Mouse (Mus musculus): Measurements from ENCODE around the gene Gfy. TPM values are rescaled to one million over a fixed set of nuclear protein-coding genes. Genes with fewer than 3 reads are reported as not detected.

Gfy gene
- total RNA-seq, 2 experiments from 2014 or later: 0.17 TPM; not detected in 1

DNA sequence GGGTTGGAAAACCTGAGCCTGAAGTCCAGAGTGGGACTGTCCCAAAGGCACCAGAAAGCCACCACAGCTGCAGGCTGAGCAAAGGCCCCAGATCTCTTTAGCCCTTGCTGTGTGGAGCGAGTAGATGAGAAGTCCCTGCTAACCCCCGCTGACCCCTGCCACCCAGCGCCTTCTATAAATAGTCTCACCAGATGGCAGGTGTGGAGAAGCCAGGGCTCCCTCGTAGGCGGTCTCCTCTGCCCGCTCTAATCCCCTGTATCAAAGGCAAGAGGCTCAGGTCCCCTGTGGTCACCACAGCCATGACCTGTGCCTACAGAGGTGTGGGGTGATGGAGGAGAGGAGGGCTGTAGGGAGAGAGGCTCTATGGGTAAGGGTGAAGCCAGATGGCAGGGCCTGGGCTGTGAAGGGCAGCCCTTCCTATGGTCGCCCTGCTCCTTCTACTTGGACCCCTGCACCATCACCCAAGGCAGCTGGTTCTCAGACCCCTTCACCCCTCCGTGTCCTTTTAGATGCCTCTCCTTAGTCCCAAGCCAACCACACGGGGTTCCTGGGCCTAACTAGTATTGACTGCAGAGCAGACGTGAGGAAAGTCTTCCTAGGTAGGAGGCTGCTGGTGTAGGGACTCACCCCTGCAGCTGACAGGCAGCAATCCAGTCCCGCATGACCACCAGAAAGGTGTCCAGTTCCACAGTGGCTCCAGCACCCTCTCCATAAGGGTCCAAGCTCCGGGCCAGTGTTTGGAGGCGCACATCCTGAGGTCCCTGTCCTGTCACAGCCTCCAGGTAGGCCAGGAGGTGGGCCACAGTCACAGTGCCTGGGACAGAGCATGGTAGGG, 16.2 kb upstream of the Gfy start:
- no peak for DNase-seq (ENCODE audit: extremely low spot score in 1 of 2, low spot score in 2 of 2)

DNA sequence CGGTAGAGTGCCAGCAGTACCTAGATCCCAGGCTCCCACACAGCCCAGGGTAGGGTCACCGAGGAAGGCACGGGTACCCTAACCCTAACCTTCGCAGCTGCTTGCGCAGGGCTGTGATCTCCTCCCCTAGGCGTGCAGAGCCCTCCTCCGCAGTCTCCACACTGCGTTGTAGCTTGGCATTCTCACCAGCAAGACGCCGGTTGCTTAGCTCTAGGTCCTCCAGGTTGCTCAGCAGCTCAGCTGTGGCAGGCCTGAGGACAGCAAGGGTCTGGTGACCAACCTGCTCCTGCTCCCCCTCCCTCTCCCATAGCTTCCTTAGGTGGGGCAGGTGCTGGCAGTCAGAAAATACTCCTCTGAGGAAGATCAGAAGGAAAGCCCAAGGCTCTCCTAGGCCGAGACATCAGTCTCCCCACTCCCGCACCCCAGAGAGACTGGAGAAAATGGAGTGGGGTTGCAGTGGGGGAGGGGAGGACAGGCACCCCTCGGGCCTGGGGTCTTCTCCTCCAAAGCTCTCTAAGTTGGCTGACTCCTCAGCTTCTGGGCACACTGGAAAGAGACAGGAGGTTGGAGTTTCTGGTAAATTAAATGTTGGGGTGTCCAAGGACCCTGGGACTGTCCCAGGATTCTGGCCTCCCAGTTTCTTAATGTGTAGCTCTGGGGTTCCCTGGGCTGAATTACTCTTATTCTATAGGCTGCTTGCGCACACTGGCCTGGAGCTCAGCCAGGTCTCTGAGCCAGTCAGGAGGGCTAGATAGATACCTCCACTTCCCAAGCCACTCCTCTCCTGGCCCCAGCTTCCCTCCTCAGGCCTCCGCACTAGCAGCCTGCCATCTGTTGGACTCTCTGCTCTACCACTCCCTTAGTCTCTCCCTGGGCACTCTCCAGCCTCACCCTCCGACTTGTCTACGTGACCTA, 14.8 kb upstream of the Gfy start:
- no peak for DNase-seq (ENCODE audit: extremely low spot score in 1 of 2, low spot score in 2 of 2)

More for the DNA sequence above, 16.2 kb upstream of the Gfy start:
- intact Hi-C loops (cut with DNase I): loop anchor here (5.0 kb wide), 2 partner anchors 33 to 113 kb away; partner anchors contain the start of gene Slc17a7

DNA sequence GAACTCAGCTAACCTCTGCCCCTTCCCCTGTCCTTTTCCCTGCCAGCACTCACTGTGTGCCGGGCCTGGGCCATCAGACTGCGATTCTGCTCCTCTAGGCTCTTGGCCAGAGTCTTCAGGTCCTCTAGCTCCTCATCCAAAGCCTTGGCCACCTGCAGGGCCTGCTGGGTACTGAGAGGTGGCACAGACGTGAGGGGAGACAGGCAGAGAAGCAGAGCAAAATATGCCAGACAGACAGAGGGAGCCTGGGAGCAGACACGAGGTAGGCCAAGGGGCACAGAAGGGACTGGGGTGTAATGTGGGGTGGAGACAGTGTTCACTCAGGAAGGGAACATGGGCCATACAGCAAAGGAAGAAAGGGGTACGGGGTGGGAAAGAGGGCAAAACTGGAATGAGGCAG, 14.0 kb upstream of the Gfy start:
- intact Hi-C loops (cut with DNase I): no loop called here
- DNase-seq (ENCODE audit: extremely low spot score in 1 of 2, low spot score in 2 of 2): no peak

More for the DNA sequence above, 14.8 kb upstream of the Gfy start:
- intact Hi-C loops (cut with DNase I): no loop called here

DNA sequence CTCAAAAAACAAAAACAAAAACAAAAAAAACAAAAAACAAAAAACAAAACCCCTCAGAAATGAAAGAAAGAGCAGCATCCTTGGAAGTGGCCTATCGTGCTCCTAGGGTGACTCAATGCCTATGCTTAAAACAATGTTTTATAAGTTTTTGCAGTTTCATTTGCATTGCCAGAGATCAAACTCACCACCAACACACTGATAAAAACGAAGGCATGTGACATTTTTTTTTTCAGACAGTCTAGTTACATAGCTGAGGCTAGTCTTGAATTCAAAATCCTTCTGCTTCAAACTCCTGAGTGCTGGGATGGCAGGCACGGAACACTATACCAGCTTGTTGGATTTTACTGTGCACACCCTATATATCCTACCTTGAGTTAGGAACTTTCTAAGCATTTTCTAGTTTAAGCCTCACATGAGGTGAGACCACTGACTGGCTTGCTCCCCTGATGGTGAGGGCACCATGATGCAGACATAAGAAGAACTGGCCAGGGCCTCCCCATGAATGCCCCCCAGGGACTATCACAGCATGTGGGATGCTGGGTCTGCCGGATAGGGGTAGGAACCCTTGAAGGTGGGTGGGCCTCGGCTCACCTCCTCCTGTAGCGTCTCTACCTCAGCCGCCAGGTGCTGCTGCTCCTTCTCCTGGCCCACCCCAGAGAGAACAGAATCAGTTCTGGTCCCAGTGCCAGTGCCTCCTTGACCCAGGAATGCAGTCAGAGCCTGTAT, 13.4 kb upstream of the Gfy start:
- intact Hi-C loops (cut with DNase I): no loop called here
- DNase-seq (ENCODE audit: extremely low spot score in 1 of 2, low spot score in 2 of 2): no peak

DNA sequence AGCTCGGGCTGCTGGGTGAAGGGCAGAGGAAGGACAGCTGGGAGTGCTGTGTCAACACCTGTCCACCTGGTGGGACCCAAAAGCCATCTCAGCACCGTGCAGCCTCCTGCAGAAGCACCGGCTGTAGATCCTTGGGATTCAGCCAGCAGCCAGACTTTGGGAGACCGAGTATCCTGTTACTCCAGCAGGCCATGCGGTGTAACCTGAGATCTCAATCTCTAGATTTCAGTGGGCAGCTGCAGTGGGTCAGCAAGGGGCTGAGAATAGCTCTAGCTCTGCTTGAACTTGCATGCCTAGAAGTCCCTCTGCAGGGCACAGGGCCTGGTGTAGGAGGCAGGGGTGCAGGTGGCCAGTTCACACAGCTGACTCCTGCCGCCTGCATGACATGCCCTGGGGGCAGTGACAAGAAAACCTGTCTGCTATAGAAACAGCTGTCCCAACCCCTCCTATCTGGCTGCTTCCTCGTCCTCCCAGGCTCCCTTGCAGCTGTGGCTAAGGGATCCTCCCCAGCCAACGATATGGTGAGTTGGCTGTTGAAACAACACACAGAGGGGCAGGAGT, 12.5 kb upstream of the Gfy start:
- intact Hi-C loops (cut with DNase I): no loop called here
- no peak for DNase-seq (ENCODE audit: extremely low spot score in 1 of 2, low spot score in 2 of 2)

DNA sequence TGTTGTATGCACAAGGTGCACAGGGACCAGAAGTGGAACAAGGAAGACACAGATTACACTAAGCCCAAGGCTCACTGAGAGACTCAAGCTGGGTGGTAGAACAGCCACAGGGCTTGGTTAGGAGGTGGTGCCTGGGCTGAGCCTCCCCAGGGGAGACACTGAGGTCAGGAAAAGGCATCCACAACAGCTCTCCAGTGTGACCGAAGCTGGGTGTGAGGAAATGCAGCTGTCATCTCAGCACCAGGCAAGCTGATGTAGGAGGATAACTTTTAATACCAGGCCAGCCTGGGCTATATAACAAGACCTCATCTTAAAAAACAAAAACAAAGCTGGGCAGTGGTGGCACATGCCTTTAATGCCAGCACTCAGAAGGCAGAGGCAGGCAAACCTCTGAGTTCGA, 11.8 kb upstream of the Gfy start:
- intact Hi-C loops (cut with DNase I): no loop called here
- DNase-seq (ENCODE audit: extremely low spot score in 1 of 2, low spot score in 2 of 2): no peak

DNA sequence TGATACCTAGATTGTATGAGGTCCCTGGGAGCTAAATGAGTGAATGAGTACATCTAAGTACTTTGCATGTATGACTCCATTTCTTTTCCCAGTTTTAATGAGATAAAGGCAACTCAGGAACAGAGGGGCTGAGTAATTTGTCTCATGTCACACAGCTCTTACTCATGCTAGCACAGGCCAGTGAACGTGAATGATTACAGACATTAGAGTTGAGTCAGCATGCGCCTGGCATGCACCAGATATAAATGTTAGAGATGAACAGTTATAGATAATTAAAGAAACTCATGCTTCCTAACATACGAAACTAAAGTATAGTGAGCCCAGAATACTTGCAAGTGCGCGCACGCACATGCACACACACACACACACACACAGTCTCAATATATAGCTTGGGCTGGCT, 10.8 kb upstream of the Gfy start:
- intact Hi-C loops (cut with DNase I): no loop called here
- DNase-seq (ENCODE audit: extremely low spot score in 1 of 2, low spot score in 2 of 2): no peak

DNA sequence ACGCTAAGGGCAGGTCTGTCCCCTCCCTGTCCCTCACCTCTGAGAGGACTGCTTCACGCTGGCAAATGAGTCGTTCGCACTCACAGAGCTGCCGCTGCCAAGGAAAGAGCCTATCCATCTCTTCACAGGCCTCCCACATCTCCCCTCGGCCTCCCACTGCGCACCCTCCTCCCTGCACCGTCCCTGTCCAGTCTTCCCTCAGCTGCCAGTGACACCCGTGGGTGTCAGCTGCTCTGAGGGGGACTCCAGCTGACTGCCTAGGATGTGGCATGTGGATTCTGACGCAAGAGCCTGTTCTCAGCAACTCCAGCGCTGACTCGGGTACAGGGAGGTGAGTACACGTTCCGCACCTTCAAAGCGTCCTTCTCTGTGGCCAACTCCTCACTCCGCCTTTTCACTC, 10.2 kb upstream of the Gfy start:
- intact Hi-C loops (cut with DNase I): no loop called here
- DNase-seq (ENCODE audit: extremely low spot score in 1 of 2, low spot score in 2 of 2): no peak

DNA sequence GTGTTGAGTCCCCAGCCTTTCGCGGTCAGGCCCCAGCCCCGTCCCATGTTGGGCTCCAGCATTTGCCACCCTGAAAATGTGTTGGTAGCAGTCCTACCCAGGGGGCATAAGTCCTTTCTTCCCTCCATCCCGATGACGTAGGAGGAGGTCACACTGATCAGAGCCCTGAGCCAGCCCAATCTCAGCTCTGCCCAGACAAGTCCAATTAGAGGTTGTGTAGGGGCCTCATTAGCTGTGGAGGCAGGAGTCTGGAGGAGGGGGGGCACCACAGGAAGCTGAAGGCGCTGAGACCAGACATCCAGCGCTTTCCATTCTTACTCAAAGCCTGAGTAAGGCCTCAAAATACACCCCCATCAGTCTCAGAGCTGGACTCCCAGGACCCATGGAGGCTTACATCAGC, 6.6 kb upstream of the Gfy start:
- intact Hi-C loops (cut with DNase I): no loop called here
- no peak for DNase-seq (ENCODE audit: extremely low spot score in 1 of 2, low spot score in 2 of 2)

DNA sequence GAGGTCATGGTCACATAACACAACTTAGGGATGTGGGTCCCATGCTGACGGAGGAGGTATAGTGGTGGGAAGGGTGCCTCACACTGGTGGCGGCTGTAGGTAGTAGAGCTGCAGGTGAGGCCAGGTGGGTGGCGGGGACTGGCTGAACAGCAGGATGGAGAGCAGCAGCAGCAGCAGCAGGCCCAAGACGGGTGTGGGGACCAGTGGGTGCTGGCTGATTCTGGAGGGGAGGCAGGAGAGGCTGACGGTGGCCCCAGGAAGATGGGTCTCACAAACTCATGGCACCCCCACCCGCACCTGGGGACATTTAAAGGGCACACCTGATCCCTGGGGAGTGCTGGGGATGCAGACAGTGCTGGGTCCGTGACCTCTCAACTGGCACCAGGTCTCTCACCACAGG, 4.3 kb upstream of the Gfy start:
- DNase-seq (ENCODE audit: extremely low spot score in 1 of 2, low spot score in 2 of 2): no peak
- intact Hi-C loops (cut with DNase I): no loop called here

DNA sequence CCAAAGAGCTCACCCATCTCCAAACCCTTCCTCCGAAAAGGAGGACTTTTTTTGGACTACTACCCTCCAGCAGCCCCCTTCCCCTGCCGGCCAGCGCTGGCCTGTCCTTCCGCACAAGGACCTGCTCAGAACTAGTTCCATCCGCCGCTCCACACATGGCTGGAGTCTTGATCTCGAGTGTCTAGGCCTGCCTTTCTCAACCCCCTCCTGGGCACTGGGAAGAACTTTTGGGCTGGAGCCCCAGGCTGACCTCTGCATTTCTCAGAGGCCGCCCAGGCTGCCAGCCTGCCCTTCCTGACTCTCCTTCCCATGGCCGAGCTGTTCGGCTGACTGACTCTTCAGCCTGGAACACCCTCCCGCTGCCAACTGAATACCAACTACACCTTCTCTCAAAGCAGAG, 3.2 kb upstream of the Gfy start:
- intact Hi-C loops (cut with DNase I): no loop called here
- no peak for DNase-seq (ENCODE audit: extremely low spot score in 1 of 2, low spot score in 2 of 2)

DNA sequence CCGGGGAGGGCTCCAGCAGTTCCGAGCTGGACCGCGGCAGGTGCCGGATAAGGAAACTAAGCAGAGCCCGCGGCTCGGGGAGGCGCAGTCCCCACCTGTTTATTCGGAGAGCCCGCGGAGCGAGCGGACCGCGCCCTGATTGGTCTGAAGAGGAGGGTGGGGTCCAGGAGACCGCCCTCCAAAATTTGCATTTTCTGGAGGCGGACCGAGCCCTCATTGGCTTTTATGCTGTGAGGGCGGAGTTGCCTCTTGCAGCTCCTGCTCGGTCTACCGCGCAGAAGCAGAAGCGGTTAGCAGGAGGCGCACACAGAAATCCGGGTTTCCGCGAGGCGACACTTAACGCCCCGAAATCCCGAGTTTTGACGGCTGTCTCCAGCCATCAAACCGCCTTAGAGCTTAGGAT, 2.8 kb upstream of the Gfy start:
- DNase-seq (ENCODE audit: extremely low spot score in 1 of 2, low spot score in 2 of 2): peak; percentile 80 to 90
- intact Hi-C loops (cut with DNase I): no loop called here

DNA sequence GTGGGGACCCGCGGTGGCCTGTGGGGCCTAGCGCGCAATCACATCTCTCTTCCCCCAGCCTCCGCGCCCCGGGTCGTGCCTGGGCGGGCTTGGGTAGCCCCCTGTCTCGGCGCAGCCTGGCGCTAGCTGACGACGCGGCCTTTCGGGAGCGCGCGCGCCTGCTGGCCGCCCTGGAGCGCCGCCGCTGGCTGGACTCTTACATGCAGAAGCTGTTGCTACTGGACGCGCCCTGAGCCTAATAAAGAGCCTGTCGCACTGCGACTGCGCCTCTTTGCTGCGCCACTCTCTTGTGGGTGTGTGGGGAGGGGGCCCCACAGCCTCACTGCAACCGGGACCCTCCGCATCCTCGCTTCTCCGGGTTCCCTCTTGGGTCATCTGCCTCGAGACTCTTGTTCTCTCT, 2.2 kb upstream of the Gfy start:
- intact Hi-C loops (cut with DNase I): no loop called here
- peak in 1 of 2 experiments; percentile 60 for DNase-seq (ENCODE audit: extremely low spot score in 1 of 2, low spot score in 2 of 2)

DNA sequence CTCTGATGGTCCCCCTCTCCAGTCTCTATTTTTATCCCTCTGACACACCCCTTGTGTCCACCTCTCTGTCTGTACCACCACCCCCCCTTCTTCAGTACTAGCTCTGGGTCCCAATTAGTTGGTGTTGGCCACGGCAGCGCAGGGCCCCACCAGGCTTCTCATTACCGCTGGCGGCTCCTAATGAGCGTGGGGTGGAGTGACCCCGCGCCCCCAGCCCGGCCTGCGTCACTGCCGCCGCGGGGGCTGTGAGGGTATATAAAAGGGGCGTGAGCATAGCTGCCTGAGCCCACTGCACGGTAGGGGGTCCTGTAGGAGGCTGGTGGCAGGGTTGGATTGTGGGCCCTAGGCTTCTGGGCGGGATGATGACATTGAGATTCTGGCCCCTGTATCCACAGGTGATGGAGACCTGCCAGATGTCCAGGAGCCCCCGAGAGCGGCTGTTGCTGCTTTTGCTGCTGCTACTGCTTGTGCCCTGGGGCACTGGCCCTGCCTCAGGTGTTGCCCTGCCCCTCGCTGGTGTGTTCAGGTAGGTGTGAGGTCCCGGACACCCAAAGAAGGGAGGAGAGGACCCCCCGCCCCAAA, 1.6 kb upstream of the Gfy start, which contains the start of gene Pth2:
Gene Pth2 (plus strand): TSS at position 100 of the 582 bp plus-strand sequence.
- intact Hi-C loops (cut with DNase I): no loop called here
- no peak for DNase-seq (ENCODE audit: extremely low spot score in 1 of 2, low spot score in 2 of 2)

DNA sequence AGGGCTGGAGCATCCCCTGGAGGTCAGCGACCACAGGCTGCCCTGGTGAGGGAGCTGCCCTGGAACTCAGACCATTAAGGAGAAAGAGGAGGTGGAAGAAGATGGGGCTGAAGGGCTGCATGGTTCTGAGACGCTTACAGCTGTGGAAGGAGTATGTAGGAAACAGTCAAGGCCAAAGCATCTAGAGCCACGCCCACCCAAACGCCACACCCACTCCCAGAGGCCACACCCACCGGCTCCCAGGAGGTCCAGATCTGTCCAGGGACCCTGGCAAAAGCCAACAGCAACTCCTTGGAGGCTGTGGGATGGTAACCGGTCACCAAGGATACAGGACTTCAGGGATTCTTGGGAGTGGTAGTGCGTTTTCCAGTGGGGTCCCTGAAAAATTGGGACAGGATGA, 819 bp downstream of the Gfy start:
- intact Hi-C loops (cut with DNase I): no loop called here
- no peak for DNase-seq (ENCODE audit: extremely low spot score in 1 of 2, low spot score in 2 of 2)

DNA sequence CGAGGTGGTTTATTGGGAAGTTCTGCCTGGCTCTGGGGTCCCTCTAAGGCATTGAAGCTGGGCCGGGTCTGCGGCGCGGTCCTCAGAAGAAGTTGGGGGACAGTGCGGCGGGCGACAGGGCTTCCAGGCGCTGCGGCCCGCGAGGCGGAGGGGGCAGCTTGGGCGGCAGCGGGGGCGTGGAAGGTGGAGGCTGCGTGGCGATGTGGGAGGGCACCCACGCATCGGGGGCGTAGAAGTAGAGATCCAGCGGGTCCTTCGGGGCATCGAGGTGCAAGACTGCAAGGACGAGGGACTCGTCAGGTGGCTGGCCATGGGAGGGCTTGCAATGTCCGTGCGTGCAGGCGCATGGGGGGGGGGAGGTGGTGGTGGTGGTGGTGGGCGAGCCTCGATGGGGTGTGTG, 3.0 kb downstream of the Gfy start:
- peak in 1 of 2 experiments; percentile 57 for DNase-seq (ENCODE audit: extremely low spot score in 1 of 2, low spot score in 2 of 2)
- intact Hi-C loops (cut with DNase I): no loop called here

DNA sequence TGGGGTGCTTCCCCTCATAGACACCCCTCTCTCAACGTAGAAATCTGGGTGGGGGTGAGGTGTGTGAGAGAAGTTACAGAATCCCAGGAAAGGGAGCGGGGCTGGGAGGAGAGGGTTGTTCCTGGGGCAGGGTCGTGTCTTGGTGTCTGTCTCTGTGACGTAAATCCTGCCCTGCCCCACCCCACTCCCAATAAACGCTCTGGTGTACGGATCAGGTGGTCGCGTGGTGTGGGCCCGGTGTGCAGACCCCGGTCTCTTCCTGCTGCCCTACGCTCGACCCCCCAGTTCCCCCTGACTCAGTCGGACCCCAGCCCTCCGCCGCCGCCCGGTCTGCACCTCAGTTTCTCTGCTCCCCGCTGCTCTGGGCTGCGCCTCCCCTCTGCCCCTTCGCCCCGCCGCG, 3.4 kb downstream of the Gfy start:
- no peak for DNase-seq (ENCODE audit: extremely low spot score in 1 of 2, low spot score in 2 of 2)

DNA sequence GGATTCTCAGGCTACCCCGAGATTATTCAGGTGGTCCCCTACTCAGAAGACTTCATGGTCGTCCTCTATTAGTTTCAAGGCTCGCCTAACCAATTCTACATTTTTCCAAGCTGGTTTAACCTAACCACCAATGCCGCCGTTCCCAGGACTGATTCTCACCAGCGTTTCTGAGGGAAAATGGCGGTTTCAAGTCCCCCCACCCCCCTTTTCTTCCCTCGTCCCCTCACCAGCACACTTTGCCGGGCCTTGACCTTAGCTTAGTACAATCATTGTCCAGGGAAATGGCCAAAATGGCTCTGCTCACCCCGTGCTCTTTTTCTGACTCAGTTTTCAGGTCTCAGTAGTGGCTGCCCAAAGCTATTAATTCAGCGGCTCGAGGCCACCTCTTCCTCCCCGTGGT, 4.0 kb downstream of the Gfy start:
- intact Hi-C loops (cut with DNase I): no loop called here
- no peak for DNase-seq (ENCODE audit: extremely low spot score in 1 of 2, low spot score in 2 of 2)

More for the DNA sequence above, 3.4 kb downstream of the Gfy start:
- intact Hi-C loops (cut with DNase I): no loop called here

Measured in left cerebral cortex, postnatal 10 days (tissue).